Mouse (Mus musculus): ENCODE measurements around the gene Pgm1. TPM values are rescaled to one million over a fixed set of nuclear protein-coding genes. Genes with fewer than 3 reads are reported as not detected.

The Pgm1 gene
- total RNA-seq, 2 experiments from 2014 or later = 137 to 157 TPM

- no peak for DNase-seq
Observed at GRCm38 (mm10) chr4:99957186-99957585, 28.0 kb downstream of the Pgm1 start.

- no peak for DNase-seq
Observed at GRCm38 (mm10) chr4:99958084-99958815, 29.0 kb downstream of the Pgm1 start.

- no peak for DNase-seq
Observed at GRCm38 (mm10) chr4:99959308-99959707, 30.1 kb downstream of the Pgm1 start.

- no peak for DNase-seq
Observed at GRCm38 (mm10) chr4:99966555-99966954, 37.3 kb downstream of the Pgm1 start.

- peak; percentile 17 for DNase-seq
Observed at GRCm38 (mm10) chr4:99969328-99969727, 40.1 kb downstream of the Pgm1 start.

- DNase-seq = no peak
Observed at GRCm38 (mm10) chr4:99970097-99970496, 40.9 kb downstream of the Pgm1 start.

- DNase-seq = no peak
Observed at GRCm38 (mm10) chr4:99972886-99973285, 43.7 kb downstream of the Pgm1 start.

GRCm38 (mm10) chr4:99973931-99974330, 44.7 kb downstream of the Pgm1 start:
- DNase-seq = peak; percentile 31

GRCm38 (mm10) chr4:99974375-99974774, 45.2 kb downstream of the Pgm1 start:
- DNase-seq = no peak

- DNase-seq = peak; percentile 20
Observed at GRCm38 (mm10) chr4:99979326-99979725, 50.1 kb downstream of the Pgm1 start.

GRCm38 (mm10) chr4:99981216-99981615, 52.0 kb downstream of the Pgm1 start:
- DNase-seq = no peak

GRCm38 (mm10) chr4:99983652-99984368, 54.6 kb downstream of the Pgm1 start:
- DNase-seq = no peak

- DNase-seq = no peak
Observed at GRCm38 (mm10) chr4:99984369-99984752, 55.1 kb downstream of the Pgm1 start.

- DNase-seq = no peak
Observed at GRCm38 (mm10) chr4:99985086-99985485, 55.9 kb downstream of the Pgm1 start.

- no peak for DNase-seq
Observed at GRCm38 (mm10) chr4:99985631-99986030, 56.4 kb downstream of the Pgm1 start.

GRCm38 (mm10) chr4:99986609-99987008, 57.4 kb downstream of the Pgm1 start:
- DNase-seq = no peak

- DNase-seq = no peak
Observed at GRCm38 (mm10) chr4:99988771-99989170, 59.6 kb downstream of the Pgm1 start.

- no peak for DNase-seq
Observed at GRCm38 (mm10) chr4:100000971-100001370, 71.8 kb downstream of the Pgm1 start.

GRCm38 (mm10) chr4:100001806-100002205, 72.6 kb downstream of the Pgm1 start:
- peak; percentile 0 for DNase-seq

- DNase-seq = no peak
Observed at GRCm38 (mm10) chr4:100007721-100008120, 78.5 kb downstream of the Pgm1 start.

- peak; percentile 81 for DNase-seq
Observed at GRCm38 (mm10) chr4:100008371-100009090, 79.3 kb downstream of the Pgm1 start.

- no peak for DNase-seq
Observed at GRCm38 (mm10) chr4:100009211-100009678, 80.0 kb downstream of the Pgm1 start.

- no peak for DNase-seq
Observed at GRCm38 (mm10) chr4:100010916-100011315, 81.7 kb downstream of the Pgm1 start.
